Mouse (Mus musculus) MEL-GATA-1-ER (cell line): Measurements from ENCODE around the gene Smbd1.

ENCODE experiments used
- DNase-seq: peaks from one replicate; pipeline ENCODE4 v3.0.0-alpha.2; 2012; ENCODE audit warnings: low read depth; ENCODE audit errors: extremely low read depth

The Smbd1 gene

GRCm38 (mm10) chr16:32810321-32810720, at the start of gene Smbd1:
TSS of gene Smbd1 (minus strand) at chr16:32810477.
- DNase-seq: no peak

DNA sequence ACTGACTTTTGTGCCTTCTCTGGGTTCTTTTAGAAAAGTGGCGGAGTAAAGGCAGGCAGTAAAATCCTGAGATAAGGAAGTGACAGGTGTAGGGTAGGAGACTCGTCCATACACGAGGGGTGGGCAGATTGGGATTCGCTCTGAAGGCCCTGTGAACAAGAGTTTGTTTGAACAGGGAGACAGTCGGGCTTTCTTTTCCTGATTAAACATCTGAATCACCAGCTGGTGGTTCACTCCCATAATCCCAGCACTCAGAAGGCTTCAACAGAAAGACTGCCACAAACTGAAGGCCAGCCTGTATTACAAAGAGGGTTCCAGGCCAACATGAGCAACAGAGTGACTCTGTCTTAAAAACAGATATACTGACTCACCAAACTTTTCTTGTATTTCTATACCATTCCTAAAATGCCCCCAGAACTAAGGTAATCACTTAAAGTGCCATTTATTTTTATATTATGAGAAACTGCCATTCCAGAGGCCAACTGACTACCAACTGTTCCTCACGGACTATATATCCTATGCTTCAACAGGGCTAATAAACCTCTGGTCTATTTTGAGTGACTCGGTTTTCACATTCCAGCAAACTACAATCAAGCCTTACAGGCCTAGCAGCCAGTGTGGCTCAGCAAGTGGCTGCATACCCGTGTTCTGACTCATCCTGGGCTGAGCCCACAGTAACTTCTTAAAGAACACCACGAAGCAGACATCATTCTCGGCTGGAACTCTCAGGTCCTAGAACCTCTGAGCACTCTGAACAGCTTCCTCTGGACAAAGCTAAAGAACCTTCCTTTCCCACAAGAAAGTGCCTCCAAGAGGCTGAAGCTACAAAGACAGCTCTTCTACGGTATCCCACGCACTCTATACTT, 48.7 kb upstream of the Smbd1 start:
- DNase-seq: no peak

DNA sequence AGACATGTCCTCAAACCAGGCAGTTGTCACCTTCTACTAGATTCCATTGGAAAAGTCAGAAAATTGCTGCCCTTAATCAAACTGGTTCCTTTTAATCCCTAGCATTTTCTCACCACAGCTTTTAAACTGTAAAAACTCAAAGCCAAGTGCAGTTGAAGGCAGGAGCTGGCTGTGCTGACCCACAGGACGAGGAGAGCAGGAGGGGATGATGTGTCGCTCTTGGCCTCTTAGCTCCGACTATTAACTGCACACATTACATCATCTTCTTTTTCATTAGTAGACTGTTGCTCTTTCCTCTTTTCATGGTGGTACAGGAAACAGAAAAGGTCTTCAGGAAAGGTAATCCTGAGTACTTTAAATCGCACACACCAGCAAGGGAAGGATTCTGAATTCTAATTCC, 48.1 kb upstream of the Smbd1 start:
- DNase-seq: no peak

- no peak for DNase-seq
These were observed 46.5 kb upstream of the Smbd1 start for GRCm38 (mm10) chr16:32856751-32857150.

DNA sequence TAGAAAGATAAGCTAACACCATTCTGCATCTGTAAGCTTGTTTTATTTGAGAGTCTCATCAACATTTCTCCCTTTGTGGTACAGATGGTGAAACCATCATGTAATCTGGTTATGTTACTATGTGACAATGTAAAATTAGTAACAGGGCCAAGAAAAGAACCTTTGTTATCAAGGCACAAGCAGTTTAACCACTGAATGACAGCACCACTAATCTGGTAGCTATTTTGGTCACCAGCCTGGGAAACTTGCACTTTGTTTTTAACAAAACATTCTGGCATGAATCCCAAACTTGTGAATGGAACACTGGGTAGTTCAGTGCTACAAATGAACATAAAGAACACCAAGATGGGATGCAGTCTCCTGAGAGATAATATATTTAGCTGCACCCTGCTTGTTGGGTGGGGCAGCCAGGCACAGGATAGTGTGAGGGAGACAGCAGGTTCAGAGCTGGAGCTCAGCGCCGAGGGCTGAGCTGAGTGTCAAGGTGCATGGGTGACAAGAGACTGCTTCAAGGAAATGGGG, 43.8 kb upstream of the Smbd1 start:
- no peak for DNase-seq

- no peak for DNase-seq
These were observed 43.3 kb upstream of the Smbd1 start for GRCm38 (mm10) chr16:32853492-32854049.

- no peak for DNase-seq
These were observed 39.0 kb upstream of the Smbd1 start for GRCm38 (mm10) chr16:32849042-32849830.

GRCm38 (mm10) chr16:32847103-32847502, 36.8 kb upstream of the Smbd1 start:
- DNase-seq: no peak

DNA sequence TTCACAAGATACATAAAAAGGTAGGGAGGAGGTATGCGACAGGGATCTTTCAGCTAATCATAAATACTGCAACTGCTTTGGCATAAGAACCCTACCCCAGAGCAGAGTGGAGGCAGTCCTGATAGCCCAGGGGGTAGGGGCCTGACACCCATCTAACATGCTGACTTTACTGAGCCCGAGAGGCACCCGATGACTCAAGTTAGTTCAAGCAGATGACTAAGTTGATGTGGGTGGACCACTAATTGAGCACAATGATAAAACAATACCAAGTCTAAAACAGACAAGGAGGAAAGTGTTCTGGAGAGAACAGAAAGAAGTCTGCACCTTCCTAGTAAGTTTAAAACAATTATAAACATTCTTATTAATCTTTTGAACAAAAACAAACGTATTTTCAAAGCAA, 21.2 kb upstream of the Smbd1 start:
- DNase-seq: no peak

DNA sequence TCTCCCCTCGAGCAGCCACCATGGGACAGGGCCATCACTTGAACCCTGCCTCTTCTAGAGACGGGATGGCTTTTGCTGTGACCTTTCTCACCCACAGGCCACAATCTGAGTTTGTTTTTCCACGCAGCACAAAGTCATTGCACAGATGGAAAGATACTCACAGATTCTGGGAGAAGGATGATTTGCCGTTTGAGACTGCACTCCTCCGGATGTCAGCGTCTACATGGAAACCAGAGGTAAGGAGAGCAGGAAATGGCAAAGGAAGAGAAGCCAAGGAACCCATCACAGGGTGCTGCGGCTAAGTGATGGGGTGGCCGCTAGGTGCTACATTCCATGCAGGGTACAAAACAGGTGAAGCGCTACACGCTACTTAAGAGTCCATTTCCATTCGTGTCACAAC, 18.8 kb upstream of the Smbd1 start:
- DNase-seq: peak; percentile 72

GRCm38 (mm10) chr16:32826521-32826920, 16.2 kb upstream of the Smbd1 start:
- no peak for DNase-seq

DNA sequence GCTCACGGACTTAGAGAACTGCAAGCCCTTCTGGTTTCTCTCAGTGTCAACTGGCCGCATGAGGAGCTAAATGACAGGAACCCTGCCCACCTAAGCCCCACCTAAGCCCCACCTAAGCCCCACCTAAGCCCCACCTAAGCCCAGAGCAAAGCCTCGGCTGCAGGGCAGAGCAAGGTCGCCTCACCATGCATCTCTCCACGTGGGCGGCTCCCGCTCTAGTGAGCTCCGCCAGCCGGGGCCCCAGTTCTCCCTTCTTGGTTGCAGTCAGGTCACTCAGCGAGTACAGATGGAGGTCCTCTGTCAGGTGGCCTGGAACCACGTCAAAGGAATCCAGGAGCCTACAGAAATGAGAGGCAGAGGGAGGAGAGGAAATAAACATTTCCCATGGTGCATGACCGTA, 15.1 kb upstream of the Smbd1 start:
- no peak for DNase-seq

DNA sequence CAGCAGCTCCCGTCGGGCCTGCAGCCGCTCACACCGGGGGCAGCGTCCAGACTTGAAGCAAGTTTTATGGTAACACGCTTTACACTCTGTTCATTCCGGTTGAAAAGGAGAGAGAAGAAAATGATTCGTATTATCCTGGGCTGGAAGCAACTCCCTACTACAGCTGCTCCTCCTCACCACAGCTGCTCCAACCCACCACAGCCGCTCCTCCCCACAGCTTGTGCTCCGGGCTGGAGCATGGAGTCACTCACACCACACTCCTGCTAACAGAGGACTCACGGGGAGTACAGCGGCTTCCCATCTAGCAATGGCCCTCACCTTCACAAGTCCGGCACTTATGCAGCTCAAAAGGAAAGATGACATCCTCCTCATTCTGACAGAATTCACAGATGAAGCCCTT, 13.8 kb upstream of the Smbd1 start:
- no peak for DNase-seq

- DNase-seq: no peak
These were observed 13.2 kb upstream of the Smbd1 start for GRCm38 (mm10) chr16:32823487-32823886.

- DNase-seq: no peak
These were observed 12.6 kb upstream of the Smbd1 start for GRCm38 (mm10) chr16:32822881-32823280.

DNA sequence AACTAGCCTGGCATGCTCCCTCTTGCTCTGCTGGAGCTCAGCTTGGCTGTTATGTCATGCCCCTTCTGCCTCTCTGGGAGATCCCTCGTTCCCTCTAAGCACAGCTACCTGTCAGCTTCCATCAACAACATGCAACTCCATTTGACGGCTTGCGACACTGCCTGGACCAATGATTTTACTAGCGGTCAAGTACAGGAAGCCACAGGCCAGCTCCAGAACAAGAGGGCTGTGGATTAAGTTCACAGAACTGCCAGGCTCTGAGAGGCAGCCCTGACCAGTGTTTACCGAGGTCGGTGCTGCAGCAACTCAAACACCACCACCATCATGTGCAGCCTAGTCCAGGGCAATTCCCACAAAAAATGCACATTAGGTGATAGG, 12.2 kb upstream of the Smbd1 start:
- no peak for DNase-seq

GRCm38 (mm10) chr16:32821772-32822449, 11.6 kb upstream of the Smbd1 start:
- DNase-seq: no peak

DNA sequence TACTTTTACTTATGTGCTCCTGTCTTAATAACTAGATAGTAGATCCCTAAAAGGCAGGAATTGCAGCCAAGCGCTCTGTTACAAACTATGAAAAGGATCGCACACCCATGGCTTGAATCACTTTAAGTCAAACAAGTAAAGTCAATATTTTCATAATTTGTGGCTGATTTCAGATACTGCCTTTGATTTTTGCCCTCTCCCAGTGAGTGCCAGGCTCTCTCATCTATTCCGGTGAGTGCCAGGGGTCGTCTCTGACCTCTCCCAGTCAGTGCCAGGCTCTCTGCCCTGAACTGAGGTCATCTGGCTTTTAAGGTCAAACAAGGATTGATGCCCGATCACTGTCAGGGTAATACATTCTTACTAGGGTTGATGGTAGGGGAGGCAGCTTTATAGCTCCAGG, 8.2 kb upstream of the Smbd1 start:
- no peak for DNase-seq

DNA sequence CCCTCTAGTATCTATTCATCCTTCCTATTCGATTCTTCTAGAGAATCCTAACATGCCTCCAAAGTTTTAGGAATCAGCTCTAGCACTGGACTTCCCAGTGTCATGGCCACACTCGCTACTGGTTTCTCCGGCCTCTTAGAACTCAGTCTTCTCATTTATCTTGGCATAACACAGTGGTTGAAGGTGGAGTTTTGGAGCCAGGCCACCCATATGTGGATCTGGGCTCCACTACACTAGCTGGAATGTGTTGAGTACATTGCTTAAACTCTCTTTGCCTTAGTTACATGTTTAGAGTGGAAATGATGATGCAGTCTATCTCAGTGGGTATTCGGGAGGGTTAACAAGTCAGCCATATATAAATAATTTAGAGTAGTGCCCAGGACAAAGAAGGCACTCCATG, 7.8 kb upstream of the Smbd1 start:
- DNase-seq: no peak

- no peak for DNase-seq
These were observed 4.9 kb upstream of the Smbd1 start for GRCm38 (mm10) chr16:32815160-32815605.

DNA sequence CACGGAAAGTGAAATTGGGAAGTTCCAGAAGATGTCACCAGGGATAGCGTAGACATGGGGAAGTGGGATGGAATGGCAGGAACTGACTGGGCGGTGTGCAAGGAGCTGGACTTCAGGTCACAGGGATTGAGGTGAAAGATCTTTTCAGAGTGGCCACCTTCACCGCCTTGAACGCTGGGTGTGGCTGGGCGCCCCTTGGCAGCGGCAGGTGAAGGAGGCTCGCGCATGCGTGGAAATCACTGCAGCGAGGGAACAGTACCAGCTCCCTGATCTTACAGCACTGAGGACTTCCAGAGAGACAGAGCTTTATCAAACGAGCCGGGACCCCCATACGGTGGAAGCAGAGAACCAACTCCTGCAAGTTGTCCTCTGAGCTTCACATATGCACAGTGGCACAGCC, 4.3 kb upstream of the Smbd1 start:
- no peak for DNase-seq
